Mouse (Mus musculus): ENCODE results near the gene Pef1.

GRCm38 (mm10) chr4:130071758-130072157, 30.6 kb upstream of the Pef1 start:
- no peak for TF ChIP-seq POLR2A (IDR thresholded peaks at IDR 0.05; ENCODE audit: borderline replicate concordance, extremely low read depth, low read depth, low read length)
- no peak for TF ChIP-seq CTCF (IDR thresholded peaks at IDR 0.05; ENCODE audit: insufficient read depth, low read length)

Measured in lung, adult 2 months (tissue).